Mouse (Mus musculus): ENCODE measurements at regions not wholly inside any gene's neighbourhood (a gene's known extent, or its start where the extent isn't known, plus 50 kb on each side); places are given as distances from the start of the nearest gene placed in this dataset.

DNA sequence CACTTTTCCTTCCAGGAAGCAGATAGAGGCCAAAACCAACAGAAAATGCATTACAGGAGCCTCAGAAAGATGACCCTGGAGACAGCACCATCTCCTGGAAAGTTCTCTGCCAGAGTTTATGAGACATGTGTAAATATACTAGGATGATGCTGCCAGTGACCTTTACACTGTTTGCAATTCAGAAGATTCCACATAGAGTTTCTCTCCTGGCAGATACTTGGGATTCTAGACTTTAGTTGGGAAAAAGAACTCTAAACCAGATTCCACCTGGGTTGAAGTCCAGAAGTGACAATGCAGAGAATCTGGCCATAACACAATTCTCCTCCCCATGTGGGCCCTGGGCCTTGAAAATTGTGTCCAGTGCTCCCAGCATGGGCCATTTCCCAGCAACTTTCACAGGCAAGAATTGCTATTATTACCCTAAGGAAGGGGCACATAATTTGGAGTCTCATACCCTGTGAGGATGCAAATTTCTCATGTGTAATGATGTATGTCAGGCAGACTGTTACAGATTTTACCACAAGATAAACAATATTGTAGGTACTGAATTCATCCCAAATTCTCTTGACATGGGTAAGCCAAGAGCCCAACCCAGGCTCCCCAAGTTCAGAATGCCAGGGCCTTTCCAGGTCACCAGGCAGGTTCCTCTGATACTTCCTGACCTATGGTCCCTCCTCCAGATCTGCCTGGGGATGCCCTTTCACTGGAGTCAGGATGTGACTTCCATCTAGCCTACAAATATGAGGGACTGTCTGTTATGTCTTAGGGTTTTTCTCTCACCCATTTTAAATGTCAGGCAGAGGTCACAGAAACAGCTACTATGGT lies 218.2 kb upstream of the Trib2 start:
- no peak for TF ChIP-seq CTCF (conservative IDR thresholded peaks at IDR 0.05; ENCODE audit: insufficient read depth, insufficient read length, low read depth, low read length)
- no peak for TF ChIP-seq POLR2A (IDR thresholded peaks at IDR 0.05; ENCODE audit: low read depth, low read length)

Data from kidney, adult 2 months (tissue).